Mouse (Mus musculus) CH12.LX (cell line): ENCODE data around the gene Olfr532. TPM values are rescaled to one million over a fixed set of nuclear protein-coding genes. Genes with fewer than 3 reads are reported as not detected.
"Not testable (repeated sequence)": the region's sequence is repeated elsewhere in the genome, so short reads cannot be mapped to it uniquely, and the experiment has no call there.

ENCODE experiments used
- DNase-seq: peaks from one replicate; pipeline ENCODE4 v3.0.0-alpha.2; 2013; ENCODE audit errors: extremely low read depth
- H3K27ac ChIP-seq: 2 replicates; pipeline ENCODE4 v1.5.1; 2012; ENCODE audit warnings: low read depth, mild to moderate bottlenecking, control low read depth, moderate library complexity; ENCODE audit not compliant: insufficient read depth
- H3K27me3 ChIP-seq: replicated peaks from 2 replicates; pipeline ENCODE3; 2012; ENCODE audit warnings: inconsistent platforms
- H3K36me3 ChIP-seq, 2 experiments: replicated peaks in 1 of 2; 2 replicates each; pipeline versions ENCODE3 to v1.6.1; 2012; ENCODE audit warnings: inconsistent platforms in 1 of 2, low read length in 1 of 2, mild to moderate bottlenecking in 1 of 2, mixed read lengths in 1 of 2, moderate library complexity in 1 of 2; ENCODE audit not compliant: control insufficient read depth in 1 of 2, insufficient read depth in 1 of 2
- H3K4me1 ChIP-seq, 2 experiments: 2 replicates each; pipeline ENCODE4 v1.6.1; 2012; ENCODE audit warnings: inconsistent platforms in 1 of 2, moderate library complexity in 1 of 2; ENCODE audit not compliant: insufficient read depth in 2 of 2, control insufficient read depth in 1 of 2
- H3K4me2 ChIP-seq: 2 replicates; pipeline ENCODE4 v1.6.1; 2012; ENCODE audit warnings: low read depth, mild to moderate bottlenecking, control low read depth; ENCODE audit not compliant: poor library complexity, insufficient read depth, severe bottlenecking
- H3K4me3 ChIP-seq, 3 experiments: fragments of 150-350 bp in 1 of 3; sonication (generic) in 1 of 3; replicated peaks in 1 of 3; 2 replicates each; pipeline versions ENCODE3 to v1.5.1; 2011 to 2012; ENCODE audit warnings: low read depth in 2 of 3, low read length in 2 of 3, mild to moderate bottlenecking in 2 of 3, moderate library complexity in 2 of 3, control low read depth in 1 of 3, improper control_type of control experiment in 1 of 3, inconsistent platforms in 1 of 3, mixed read lengths in 1 of 3; ENCODE audit not compliant: poor library complexity in 1 of 3
- H3K79me2 ChIP-seq: replicated peaks from 2 replicates; pipeline ENCODE4 v1.6.1; 2012; ENCODE audit warnings: mild to moderate bottlenecking, moderate library complexity; ENCODE audit not compliant: control insufficient read depth, poor library complexity, insufficient read depth, severe bottlenecking; ENCODE audit errors: extremely low read depth
- H3K9ac ChIP-seq: 2 replicates; pipeline ENCODE4 v1.6.1; 2012; ENCODE audit warnings: low read depth, mild to moderate bottlenecking, control low read depth, moderate library complexity; ENCODE audit not compliant: insufficient read depth
- H3K9me3 ChIP-seq: replicated peaks from 2 replicates; pipeline ENCODE3; 2012; ENCODE audit warnings: low read length, inconsistent platforms, mixed read lengths
- CTCF ChIP-seq, 2 experiments: IDR thresholded peaks in 1 of 2; conservative IDR thresholded peaks in 1 of 2; 2 replicates each; pipeline ENCODE4 v1.5.1; 2011 to 2012; ENCODE audit warnings: low read depth in 2 of 2, low read length in 2 of 2, improper control_type of control experiment in 1 of 2, inconsistent platforms in 1 of 2, mild to moderate bottlenecking in 1 of 2, moderate library complexity in 1 of 2
- EP300 ChIP-seq: IDR thresholded peaks from 2 replicates; pipeline ENCODE4 v1.6.1; 2011; ENCODE audit warnings: low read length, improper control_type of control experiment
- GABPA ChIP-seq: IDR thresholded peaks from 2 replicates; pipeline ENCODE4 v1.6.1; 2012; ENCODE audit warnings: low read depth, low read length, improper control_type of control experiment, inconsistent platforms; ENCODE audit not compliant: insufficient replicate concordance
- IRF4 ChIP-seq: IDR thresholded peaks from 2 replicates; pipeline ENCODE4 v1.6.1; 2014; ENCODE audit warnings: low read depth, mild to moderate bottlenecking, inconsistent platforms, low read length, improper control_type of control experiment
- JUN ChIP-seq: IDR thresholded peaks from 2 replicates; pipeline ENCODE4 v1.6.1; 2011; ENCODE audit warnings: low read depth, mild to moderate bottlenecking, low read length, improper control_type of control experiment, moderate library complexity; ENCODE audit not compliant: insufficient read depth
- JUND ChIP-seq: conservative IDR thresholded peaks from 2 replicates; pipeline ENCODE4 v1.6.1; 2011; ENCODE audit warnings: low read depth, low read length, improper control_type of control experiment
- KAT2A ChIP-seq: IDR thresholded peaks from 2 replicates; pipeline ENCODE4 v1.6.1; 2012; ENCODE audit warnings: low read length, improper control_type of control experiment, inconsistent platforms; ENCODE audit not compliant: insufficient replicate concordance
- MXI1 ChIP-seq: IDR thresholded peaks from 2 replicates; pipeline ENCODE4 v1.6.1; 2011; ENCODE audit warnings: mild to moderate bottlenecking, low read depth, low read length, improper control_type of control experiment
- MYC ChIP-seq: IDR thresholded peaks from 2 replicates; pipeline ENCODE4 v1.6.1; 2011; ENCODE audit warnings: low read depth, mild to moderate bottlenecking, improper control_type of control experiment, low read length
- POLR2A ChIP-seq: IDR thresholded peaks from 2 replicates; pipeline ENCODE4 v1.6.1; 2011; ENCODE audit warnings: low read depth, mild to moderate bottlenecking, improper control_type of control experiment, low read length
- RAD21 ChIP-seq: IDR thresholded peaks from 2 replicates; pipeline ENCODE4 v1.6.1; 2011; ENCODE audit warnings: low read depth, mild to moderate bottlenecking, low read length, improper control_type of control experiment, moderate library complexity
- RCOR1 ChIP-seq: conservative IDR thresholded peaks from 2 replicates; pipeline ENCODE4 v1.6.1; 2012; ENCODE audit warnings: low read depth, mild to moderate bottlenecking, inconsistent platforms, low read length, improper control_type of control experiment
- SMC3 ChIP-seq: IDR thresholded peaks from 2 replicates; pipeline ENCODE4 v1.6.1; 2011; ENCODE audit warnings: low read depth, low read length, improper control_type of control experiment
- USF2 ChIP-seq: conservative IDR thresholded peaks from 2 replicates; pipeline ENCODE4 v1.6.1; 2011; ENCODE audit warnings: low read depth, low read length, improper control_type of control experiment
- ZC3H11A ChIP-seq: IDR thresholded peaks from 2 replicates; pipeline ENCODE4 v1.6.1; 2012; ENCODE audit warnings: low read depth, mild to moderate bottlenecking, inconsistent platforms, low read length, improper control_type of control experiment
- ZKSCAN1 ChIP-seq: IDR thresholded peaks from 2 replicates; pipeline ENCODE4 v1.6.1; 2012; ENCODE audit warnings: low read depth, inconsistent platforms, low read length, improper control_type of control experiment, borderline replicate concordance
- ZMIZ1 ChIP-seq: IDR thresholded peaks from 2 replicates; pipeline ENCODE4 v1.6.1; 2012; ENCODE audit warnings: low read depth, mild to moderate bottlenecking, inconsistent platforms, low read length, improper control_type of control experiment
- dilution Hi-C: fragments of 300-500 bp; cut with MboI; formaldehyde crosslinking; loops from 2 replicates; pipeline ENCODE4 v1.14.3; 2020; ENCODE audit warnings: low sequenced_read_pairs; ENCODE audit not compliant: extremely low pct_unique_long_range_greater_than_20kb, extremely low pct_ligation_motif_present
- in situ Hi-C: fragments of 300-500 bp; cut with MboI; formaldehyde crosslinking; loops from 3 replicates; pipeline ENCODE4 v1.14.3; 2019; ENCODE audit warnings: low sequenced_read_pairs, low pct_ligation_motif_present, low pct_unique_long_range_greater_than_20kb, mixed read lengths
- polyA plus RNA-seq: library from polyadenylated mRNA; unstranded; fragments of >175 nt; gene quantifications from 2 replicates; pipeline ENCODE4 v1.2.1, GENCODE M21; 2012; ENCODE audit warnings: low read depth; ENCODE audit not compliant: insufficient read length
- total RNA-seq, 2 experiments: library from RNA; depleted of rRNA; stranded (reverse); fragments of 300-350 nt in 1 of 2; fragments of >200 nt in 1 of 2; gene quantifications; 2 replicates each; pipeline ENCODE4 v1.2.3; 2012 to 2014

Olfr532 gene
- not detected in 2 replicates for total RNA-seq (2012; rRNA removed)
- not detected in 2 replicates for total RNA-seq (2014; rRNA removed)
- polyA plus RNA-seq: not detected in 2 replicates

- no peaks in the 10 kb centered on the region for H3K9me3 ChIP-seq
- H3K27me3 ChIP-seq: peaks cover 32% of the 10 kb centered on the region
- no peaks in the 10 kb centered on the region for H3K79me2 ChIP-seq
- no peak within 1 kb of the TSS for H3K27ac ChIP-seq
- H3K4me2 ChIP-seq: no peak within 1 kb of the TSS
- TF ChIP-seq POLR2A: no peak
- TF ChIP-seq, all 38 proteins: peak for 0
- Histone ChIP-seq H3K36me3 (no peaks in the 10 kb centered on the region), H3K4me3 (no peak within 1 kb of the TSS), H3K9ac (no peak within 1 kb of the TSS), H3K4me1 (no peaks in the 10 kb centered on the region)
- DNase-seq: no peak
- in situ Hi-C loops (no loop called here), dilution Hi-C loops (no loop called here)
Observed at GRCm38 (mm10) chr7:140421539-140421938, at the start of gene Olfr532. Gene Olfr532 (minus strand): TSS chr7:140421639.

- H3K4me1 ChIP-seq, H3K9ac ChIP-seq, DNase-seq, H3K36me3 ChIP-seq, dilution Hi-C loops, H3K9me3 ChIP-seq, H3K79me2 ChIP-seq, in situ Hi-C loops, H3K27ac ChIP-seq, H3K4me3 ChIP-seq: not testable (repeated sequence)
- Histone ChIP-seq H3K27me3 (peaks cover 46% of the 10 kb centered on the region), H3K4me2 (0 out of 2 replicates have a peak within 1 kb of the TSS, but pooled peaks have one; percentile 1)
Observed at GRCm38 (mm10) chr7:140463070-140463469, 41.6 kb upstream of the Olfr532 start, which contains the start of gene Olfr533. Gene Olfr533 (plus strand): TSS chr7:140463370.

- Histone ChIP-seq H3K9me3 (no peaks in the 10 kb centered on the region), H3K9ac (no peak overlapping the region), H3K27ac (no peak overlapping the region), H3K36me3 (no peaks in the 10 kb centered on the region), H3K27me3 (peaks cover 36% of the 10 kb centered on the region), H3K4me3 (no peak overlapping the region), H3K79me2 (no peaks in the 10 kb centered on the region), H3K4me1 (peaks cover 0 to 5% of the 10 kb centered on the region in 2 experiments; a peak in 2 of 4 replicates), H3K4me2 (no peak overlapping the region)
- dilution Hi-C loops (no loop called here), in situ Hi-C loops (no loop called here)
- no peak for TF ChIP-seq GABPA
- no peak for TF ChIP-seq RCOR1
- TF ChIP-seq RAD21: peak; percentile 17
- TF ChIP-seq ZMIZ1: no peak
- no peak for TF ChIP-seq POLR2A
- no peak for TF ChIP-seq ZKSCAN1
- TF ChIP-seq MXI1: no peak
- no peak for TF ChIP-seq USF2
- TF ChIP-seq IRF4: no peak
- TF ChIP-seq CTCF (conservative IDR thresholded peaks at IDR 0.05 in 1 of 2, IDR thresholded peaks at IDR 0.05 in 1 of 2; ENCODE audit: low read depth in 2 of 2, low read length in 2 of 2): peak in 1 of 2 experiments; percentile 27; a peak in 1 of 4 replicates
- TF ChIP-seq JUN: no peak
- TF ChIP-seq SMC3: no peak
- TF ChIP-seq MYC: no peak
- no peak for TF ChIP-seq EP300
- TF ChIP-seq ZC3H11A: no peak
- no peak for TF ChIP-seq JUND
- no peak for TF ChIP-seq KAT2A
- DNase-seq: no peak
Observed at GRCm38 (mm10) chr7:140443141-140443540, 21.7 kb upstream of the Olfr532 start.
